Mouse (Mus musculus) central nervous system, embryonic 18 days (tissue): Measurements from ENCODE around the gene Kir3dl2. TPM values are rescaled to one million over a fixed set of nuclear protein-coding genes. Genes with fewer than 3 reads are reported as not detected.

ENCODE experiments used
- polyA plus RNA-seq: library from polyadenylated mRNA; depleted of rRNA; stranded (reverse); fragments of >200 nt; gene quantifications from 2 replicates; pipeline ENCODE4 v1.2.3, GENCODE M21; 2012; rRNA removed

Kir3dl2 gene
- 0.45 and 0.49 TPM in 2 replicates for polyA plus RNA-seq

GRCm38 (mm10) chrX:136543956-136544355 lies at the start of gene Kir3dl2:
Gene Kir3dl2 (minus strand): TSS chrX:136544056.

GRCm38 (mm10) chrX:136590199-136590896 lies 46.5 kb upstream of the Kir3dl2 start, which contains the start of gene Tceal3:
Gene Tceal3 (plus strand): TSS chrX:136590842.

GRCm38 (mm10) chrX:136517699-136518098 lies 26.2 kb downstream of the Kir3dl2 start, which contains the start of gene Kir3dl1:
Gene Kir3dl1 (plus strand): TSS chrX:136517999.

Other genes with a start within 250 kb of the Kir3dl2 start
- not detected in 2 replicates for gene Kir3dl1, start 26.1 kb downstream of the Kir3dl2 start, polyA plus RNA-seq
- 136 and 163 TPM in 2 replicates for gene Tceal3, start 46.8 kb upstream of the Kir3dl2 start, polyA plus RNA-seq
- gene Tceal1, start 163.9 kb upstream of the Kir3dl2 start, polyA plus RNA-seq = 15.3 and 16.9 TPM in 2 replicates
- 467 and 514 TPM in 2 replicates for gene Morf4l2, start 199.6 kb upstream of the Kir3dl2 start, polyA plus RNA-seq
- gene Glra4, start 236.1 kb upstream of the Kir3dl2 start, polyA plus RNA-seq = 0.04 TPM in 1 of 2 replicates, not detected in the other